Mouse (Mus musculus) left cerebral cortex, adult 9 months (tissue): ENCODE data around the gene Pfdn5.
"Not testable (repeated sequence)": the region's sequence is repeated elsewhere in the genome, so short reads cannot be mapped to it uniquely, and the experiment has no call there.

Experiments used
- DNase-seq, 2 experiments: peaks; one replicate each; pipeline ENCODE4 v3.0.0; 2022; ENCODE audit warnings: low spot score in 2 of 2

Gene Pfdn5

GRCm38 (mm10) chr15:102335254-102335653 lies 9.3 kb downstream of the Pfdn5 start:
- DNase-seq: no peak

DNA sequence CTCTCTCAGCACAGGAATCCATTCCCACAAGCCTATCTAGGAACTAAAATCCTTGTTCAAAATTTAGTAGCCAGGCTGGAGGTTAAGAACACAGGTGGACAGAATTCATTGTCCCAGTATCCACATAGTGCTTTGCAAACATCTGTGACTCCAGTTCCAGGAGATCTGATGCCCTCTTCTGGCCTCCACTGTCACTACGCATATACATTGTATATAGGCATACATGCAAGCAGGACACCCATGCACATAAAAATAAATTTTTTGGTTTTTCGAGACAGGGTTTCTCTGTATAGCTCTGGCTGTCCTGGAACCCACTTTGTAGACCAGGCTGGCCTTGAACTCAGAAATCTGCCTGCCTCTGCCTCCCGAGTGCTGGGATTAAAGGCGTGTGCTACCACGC lies 10.0 kb downstream of the Pfdn5 start:
- DNase-seq: not testable (repeated sequence)

GRCm38 (mm10) chr15:102336946-102337345 lies 11.0 kb downstream of the Pfdn5 start:
- no peak for DNase-seq

- no peak for DNase-seq
Observed at GRCm38 (mm10) chr15:102339612-102340011, 13.7 kb downstream of the Pfdn5 start.

GRCm38 (mm10) chr15:102341580-102341979 lies 15.7 kb downstream of the Pfdn5 start:
- peak in 1 of 2 experiments; percentile 48 for DNase-seq

- no peak for DNase-seq
Observed at GRCm38 (mm10) chr15:102344490-102344889, 18.6 kb downstream of the Pfdn5 start.

- no peak for DNase-seq
Observed at GRCm38 (mm10) chr15:102346444-102346843, 20.5 kb downstream of the Pfdn5 start.

DNA sequence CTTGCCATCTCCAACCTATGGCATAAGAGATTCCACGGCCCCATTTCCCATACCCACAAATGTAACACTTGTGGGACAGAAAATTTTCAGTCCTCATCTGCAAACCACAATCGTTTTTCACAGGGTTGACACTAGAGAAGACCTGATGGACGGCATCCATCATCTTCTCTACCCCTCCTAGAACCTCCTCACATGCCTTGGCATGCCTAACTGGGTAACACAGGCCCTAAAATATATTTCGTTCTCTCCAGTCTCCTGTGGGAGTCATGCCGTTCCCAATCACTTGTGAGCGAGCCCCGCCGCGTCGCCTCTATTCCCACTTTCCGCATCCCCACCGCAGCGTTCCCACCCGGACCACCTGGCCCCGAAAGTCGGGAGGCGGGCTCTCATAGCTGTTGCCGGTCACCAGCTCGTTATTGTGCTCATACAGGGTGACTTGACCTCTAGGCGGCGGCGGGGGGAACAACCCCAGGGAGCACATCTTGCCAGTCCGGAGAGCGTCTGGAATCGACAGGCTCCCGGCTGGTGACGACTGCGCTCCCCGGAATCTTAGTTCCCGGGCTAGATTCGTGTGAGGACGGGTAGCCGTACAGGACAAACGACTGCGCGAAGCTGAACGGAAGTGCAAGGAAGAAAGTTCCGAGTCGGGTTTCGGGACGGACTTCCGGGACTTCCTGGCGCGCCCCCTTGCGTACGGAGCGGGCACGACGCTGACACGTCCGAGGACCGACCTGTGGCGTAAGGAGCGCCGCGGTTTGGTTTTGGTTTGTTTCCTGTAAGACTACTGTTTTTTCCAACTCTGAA lies 24.4 kb downstream of the Pfdn5 start, which contains the start of gene Aaas:
Gene Aaas, minus strand, starts transcription at position 634 of the 804 bp plus-strand sequence.
- DNase-seq: peak; percentile 74 to 95

DNA sequence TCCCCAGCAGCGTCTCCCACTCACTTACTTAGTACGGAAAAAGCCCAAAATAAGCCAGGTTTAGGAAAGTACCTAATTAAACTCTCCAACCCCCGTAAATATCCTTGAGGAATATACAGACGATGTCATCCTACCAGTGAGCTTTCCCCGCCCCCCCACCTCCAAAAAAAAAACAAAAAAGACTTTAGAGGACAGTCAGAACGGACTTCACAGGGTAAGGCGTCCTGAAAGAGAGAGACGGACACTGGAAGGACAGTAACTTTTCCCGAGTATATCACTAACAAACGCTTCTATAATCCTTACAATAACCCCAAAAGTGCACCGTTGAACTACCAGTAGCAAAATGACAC lies 25.0 kb downstream of the Pfdn5 start:
- no peak for DNase-seq

DNA sequence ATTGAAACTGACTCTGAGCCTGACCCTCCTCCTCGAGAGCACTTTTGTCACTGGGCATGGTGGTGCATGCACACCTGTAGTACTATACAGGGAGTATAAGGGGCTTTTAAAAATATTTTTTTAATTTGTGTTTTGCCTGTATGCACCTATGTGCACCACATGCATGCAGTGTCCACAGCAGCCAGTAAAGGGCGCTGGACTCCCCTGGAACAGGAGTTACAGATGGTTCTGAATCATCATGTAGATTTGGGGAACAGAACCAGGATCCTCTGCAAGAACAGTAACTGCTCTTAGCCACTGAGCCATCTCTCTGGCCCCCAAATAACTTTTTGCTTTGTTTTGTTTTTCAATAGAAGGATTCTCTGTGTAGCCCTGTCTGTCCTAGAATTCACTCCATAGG lies 26.3 kb downstream of the Pfdn5 start:
- no peak for DNase-seq

GRCm38 (mm10) chr15:102353986-102354385 lies 28.1 kb downstream of the Pfdn5 start:
- DNase-seq: no peak

GRCm38 (mm10) chr15:102355134-102355870 lies 29.4 kb downstream of the Pfdn5 start:
- DNase-seq: peak in 1 of 2 experiments; percentile 36

DNA sequence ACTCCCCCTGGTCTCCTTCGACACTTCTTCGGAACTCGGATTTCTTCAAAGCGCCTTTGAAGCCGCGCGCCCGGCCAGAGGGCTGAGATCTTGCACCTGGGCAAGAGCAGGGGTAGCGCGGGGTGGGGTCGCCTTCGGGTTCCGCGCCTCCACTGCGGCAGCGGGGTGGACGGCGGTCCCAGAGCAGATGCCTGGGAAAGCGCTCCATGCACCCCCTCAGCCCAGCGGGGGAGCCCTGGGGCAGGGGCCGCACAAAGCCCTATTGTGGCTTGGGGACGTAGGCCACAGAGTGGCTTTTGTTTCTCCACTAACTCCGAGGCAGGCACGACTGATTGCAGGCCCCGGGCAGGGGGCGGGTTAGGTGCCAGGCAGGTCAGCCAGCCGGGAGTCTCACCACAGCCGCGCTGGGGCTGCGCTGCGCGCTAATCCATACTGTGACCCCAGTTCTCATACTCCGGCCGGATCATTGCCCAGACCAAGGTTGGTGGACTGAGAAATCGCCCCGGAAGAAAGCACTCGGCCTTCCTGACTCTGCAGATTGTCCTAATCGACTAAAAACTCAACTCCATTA lies 30.0 kb downstream of the Pfdn5 start:
- peak; percentile 43 to 51 for DNase-seq

- no peak for DNase-seq
Observed at GRCm38 (mm10) chr15:102356501-102357325, 30.8 kb downstream of the Pfdn5 start.

DNA sequence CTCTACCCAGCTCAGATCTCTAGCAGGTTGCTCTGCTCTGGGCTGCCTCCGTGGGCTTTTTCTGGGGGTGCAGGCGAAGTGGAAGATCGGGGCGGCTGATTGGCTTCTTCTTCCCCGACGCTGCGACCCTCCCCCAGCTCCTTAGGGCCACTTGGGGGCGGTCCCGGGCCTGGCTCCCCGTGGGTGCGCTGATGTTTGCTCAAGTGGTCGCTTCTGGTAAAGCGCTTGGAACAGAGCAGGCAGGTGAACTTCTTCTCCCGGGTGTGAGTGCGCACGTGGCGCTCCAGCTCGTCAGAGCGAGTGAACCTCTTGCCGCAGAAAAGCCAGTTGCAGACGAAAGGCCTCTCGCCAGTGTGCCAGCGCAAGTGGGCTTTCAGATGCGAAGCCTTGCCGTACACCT lies 32.2 kb downstream of the Pfdn5 start:
- DNase-seq: no peak

DNA sequence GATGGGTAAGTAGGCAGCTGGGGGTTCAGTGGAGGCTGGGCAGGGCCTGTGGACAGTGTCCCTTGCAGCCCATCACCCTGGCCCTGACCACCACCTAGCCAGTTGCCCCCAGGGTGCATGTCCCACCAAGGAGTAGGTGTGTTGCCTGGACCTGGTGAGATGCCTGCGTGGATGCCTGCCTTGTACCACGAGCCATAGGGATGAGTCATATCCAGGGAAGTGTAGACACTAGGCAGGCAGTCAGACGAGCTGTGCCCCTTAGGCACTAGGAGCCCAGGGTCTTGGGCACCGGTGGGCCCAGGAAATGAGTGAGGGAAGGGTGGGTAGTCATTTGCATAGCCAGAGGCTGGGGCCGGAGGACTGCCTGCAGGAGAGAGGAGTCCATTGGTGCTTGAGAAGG lies 32.9 kb downstream of the Pfdn5 start:
- DNase-seq: no peak

DNA sequence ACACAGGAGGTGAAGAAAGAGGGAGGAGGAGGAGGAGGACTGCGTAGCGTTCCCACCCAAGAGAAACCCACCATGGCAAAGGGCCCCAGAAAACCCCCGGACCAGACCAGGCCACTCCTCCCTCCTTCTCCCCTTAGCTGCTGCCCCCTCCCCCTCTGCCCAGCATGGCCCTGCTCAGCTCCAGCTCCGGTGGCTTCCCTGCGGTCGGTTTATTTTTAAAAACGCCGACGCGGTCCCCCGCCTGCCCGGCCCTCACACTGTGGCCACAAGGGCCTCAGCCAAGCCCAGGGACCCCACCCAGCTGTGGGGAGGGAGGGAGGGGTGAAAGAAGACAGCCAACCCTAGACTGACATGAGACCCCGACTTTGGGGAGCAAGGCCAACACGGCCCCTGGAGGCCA lies 36.7 kb downstream of the Pfdn5 start:
- DNase-seq: no peak

GRCm38 (mm10) chr15:102364678-102365077 lies 38.8 kb downstream of the Pfdn5 start:
- no peak for DNase-seq

- DNase-seq: no peak
Observed at GRCm38 (mm10) chr15:102366238-102366637, 40.3 kb downstream of the Pfdn5 start.

DNA sequence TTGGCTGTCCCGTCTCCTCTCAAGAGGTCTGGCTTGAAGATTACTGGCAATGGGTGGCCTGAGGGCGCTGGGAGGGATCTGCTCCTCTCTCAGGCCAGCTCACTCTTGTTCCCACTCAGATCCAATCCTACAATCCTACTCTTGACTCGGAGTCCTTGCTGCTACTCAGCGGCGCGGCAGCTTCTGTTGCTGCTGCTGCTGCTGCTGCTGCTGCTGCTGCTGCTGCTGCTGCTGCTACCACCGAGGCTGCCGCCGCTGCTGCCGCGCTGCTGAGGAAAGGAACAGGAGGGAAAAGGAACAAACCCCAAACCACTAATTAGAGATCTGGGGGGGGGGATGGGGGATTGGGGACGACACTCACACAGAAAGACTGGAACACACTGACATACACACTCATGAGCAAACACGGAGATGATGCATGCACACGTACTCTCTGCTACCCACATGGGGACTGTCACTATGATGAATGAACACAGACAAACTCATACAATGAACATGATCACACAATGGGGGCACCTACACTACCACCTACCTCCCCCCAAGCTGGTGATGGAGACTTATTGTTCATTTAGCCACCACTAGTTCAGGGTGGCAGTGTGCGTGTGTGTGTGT lies 40.9 kb downstream of the Pfdn5 start, which contains the start of gene Sp7:
Gene Sp7, minus strand, starts transcription at position 450 of the 612 bp plus-strand sequence.
- DNase-seq: no peak

DNA sequence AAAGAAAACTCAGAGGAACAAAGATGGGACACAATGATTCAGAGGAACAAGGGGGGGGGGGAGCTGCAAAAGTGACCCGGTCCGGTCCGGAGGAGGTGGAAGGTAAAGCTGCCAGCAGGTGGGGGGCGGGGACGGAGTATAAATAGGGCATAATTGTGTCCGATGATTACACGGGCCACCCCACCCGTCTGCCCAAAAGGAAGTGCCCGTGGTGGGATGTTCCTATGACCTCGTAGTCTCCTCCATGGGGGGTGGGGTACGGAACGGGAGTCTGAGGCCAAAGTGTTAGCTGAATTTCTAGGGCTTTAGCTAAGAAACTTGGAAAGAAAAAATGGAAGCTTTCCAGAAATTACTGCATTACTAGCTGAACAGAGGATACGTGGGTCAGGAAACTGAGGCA lies 44.1 kb downstream of the Pfdn5 start:
- DNase-seq: no peak
